Mouse (Mus musculus) brain, embryonic 18.5 days (tissue): ENCODE results near the gene Pard3b.

Experiments used
- DNase-seq: peaks from one replicate; pipeline ENCODE4 v3.0.0-alpha.2; 2012; ENCODE audit warnings: low read depth, low spot score

Gene Pard3b

DNA sequence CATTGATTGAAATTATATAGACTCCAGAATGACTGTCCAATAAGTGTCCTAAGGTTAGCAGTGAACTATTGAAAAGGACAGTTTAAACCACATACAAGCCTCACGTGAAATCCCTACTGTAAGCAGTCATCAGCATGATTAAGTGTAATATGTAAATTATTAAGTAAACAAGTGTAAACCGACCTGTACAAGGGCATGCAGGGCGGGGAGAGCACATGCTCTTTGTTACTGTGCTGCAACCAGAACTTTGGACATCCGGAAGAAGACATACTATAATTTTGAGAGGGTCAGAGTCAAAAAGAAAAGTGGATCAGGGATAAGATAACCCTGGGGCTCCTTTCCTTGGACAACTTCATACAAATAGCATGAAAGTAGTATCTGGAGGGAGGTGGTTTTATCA lies 749.4 kb downstream of the Pard3b start:
- no peak for DNase-seq

GRCm38 (mm10) chr1:62392863-62393262 lies 754.2 kb downstream of the Pard3b start:
- no peak for DNase-seq

- no peak for DNase-seq
These were observed 755.9 kb downstream of the Pard3b start for GRCm38 (mm10) chr1:62394555-62394954.

GRCm38 (mm10) chr1:62398261-62398660 lies 759.6 kb downstream of the Pard3b start:
- DNase-seq = no peak

DNA sequence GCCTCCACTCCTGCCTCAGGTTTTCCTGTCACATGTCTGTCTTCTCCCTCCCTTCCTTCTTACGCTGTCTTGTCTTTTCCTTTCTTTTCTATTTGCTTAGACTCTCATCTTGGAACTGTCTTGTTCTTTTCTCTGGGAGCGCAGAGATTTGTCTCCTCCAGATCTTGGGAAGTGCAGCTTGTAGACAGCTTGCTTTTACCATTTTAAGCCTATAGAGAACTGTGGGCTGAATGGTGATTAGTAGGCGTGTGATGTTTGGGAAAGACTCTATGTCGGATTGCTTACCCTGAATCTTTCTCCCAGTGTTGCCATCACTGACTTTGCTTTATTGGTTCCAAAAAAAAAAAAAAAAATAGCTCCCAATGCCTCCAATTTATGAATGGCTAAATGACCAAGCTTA lies 760.1 kb downstream of the Pard3b start:
- DNase-seq = no peak

DNA sequence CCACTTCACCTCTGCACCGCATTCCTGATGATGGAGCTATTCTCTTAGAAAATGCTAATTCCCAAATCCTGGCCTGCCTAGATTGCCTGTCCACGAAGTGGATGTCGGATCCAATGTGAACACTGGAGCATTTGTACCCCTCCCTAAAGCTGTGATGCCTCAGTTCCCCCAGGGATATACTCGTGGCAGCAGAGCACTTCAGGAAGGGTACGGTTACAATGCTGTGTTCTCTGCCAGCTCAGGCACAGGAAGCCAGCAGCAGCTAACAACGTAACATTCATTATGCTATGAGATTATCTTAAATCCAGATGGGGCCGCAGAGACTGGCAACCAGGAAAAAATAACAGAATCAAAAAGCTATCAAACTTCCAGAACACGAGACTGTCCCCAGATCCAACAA lies 766.4 kb downstream of the Pard3b start:
- DNase-seq = no peak

DNA sequence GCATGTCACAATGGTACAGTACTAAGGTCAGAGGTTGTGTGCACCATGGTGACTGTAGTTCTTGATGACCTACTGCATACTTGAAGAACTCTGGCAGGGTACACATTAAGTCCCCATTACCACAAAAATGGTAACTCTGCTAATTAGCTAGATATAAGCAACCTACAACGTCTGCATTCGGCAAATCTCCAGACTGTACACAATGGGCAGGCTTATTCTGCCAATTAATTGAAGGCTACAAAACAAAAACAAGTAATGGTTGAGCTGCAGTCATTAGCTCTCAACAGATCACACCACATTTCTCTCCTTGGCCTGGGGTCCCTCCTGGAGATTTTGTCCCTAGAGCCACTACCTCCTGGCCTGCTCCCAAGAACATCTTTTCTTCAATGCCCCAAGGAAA lies 772.7 kb downstream of the Pard3b start:
- no peak for DNase-seq

DNA sequence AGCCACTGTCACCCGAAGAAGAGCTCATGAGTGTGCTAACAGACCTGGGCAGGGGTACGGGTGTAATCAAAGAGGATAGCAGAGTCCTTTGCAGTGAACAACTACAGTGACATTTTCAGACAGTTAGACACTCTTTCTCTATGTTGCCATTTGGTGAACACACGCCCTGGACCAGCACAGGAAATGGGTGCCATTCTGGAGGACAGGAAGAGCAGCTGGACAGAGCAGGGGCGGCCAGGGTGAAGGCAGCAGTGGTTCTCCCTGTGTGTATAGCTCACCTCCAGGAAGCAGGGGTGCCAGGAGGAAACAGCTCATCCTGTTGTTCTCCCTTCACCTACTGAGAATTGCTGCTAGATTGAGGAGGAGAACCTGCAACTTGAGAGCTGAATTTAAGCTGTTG lies 773.4 kb downstream of the Pard3b start:
- DNase-seq = no peak

DNA sequence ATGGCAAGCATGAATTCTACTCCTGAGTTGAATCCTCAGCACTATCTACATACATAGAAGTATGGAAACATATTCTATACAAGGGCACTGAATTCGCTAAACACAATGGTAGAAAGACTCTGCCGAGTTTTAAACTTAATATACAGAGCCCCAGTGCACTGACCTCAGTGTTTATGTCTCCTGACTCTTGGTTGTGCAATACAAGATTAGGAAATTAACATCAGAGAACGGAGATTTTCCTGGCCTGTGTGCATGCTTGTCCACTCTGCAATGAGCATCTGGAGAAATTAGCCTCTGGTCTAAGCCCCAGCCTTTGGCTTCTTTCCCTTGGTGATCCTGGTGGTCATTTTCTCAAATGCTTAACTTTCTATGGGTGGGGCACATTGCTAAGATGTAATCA lies 774.4 kb downstream of the Pard3b start:
- DNase-seq = no peak

DNA sequence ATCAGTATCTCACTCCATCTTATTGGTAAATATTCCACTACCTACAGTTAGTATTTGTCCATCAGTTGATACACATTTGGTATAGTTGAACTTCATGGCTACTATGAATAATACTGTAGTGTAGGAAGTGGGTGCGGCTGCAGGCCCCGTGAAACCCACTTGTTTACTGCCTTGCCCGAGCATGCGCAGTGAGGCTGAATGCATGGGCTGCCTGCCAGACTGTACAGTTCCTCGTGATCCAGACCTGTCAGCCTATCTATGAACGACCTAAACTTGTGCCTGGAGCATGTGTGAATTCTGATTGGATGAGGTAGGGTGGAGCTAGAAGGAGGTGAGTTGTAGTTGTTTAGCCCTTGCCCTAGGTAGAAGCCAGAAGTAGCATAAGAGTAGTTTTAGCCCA lies 775.9 kb downstream of the Pard3b start:
- no peak for DNase-seq

DNA sequence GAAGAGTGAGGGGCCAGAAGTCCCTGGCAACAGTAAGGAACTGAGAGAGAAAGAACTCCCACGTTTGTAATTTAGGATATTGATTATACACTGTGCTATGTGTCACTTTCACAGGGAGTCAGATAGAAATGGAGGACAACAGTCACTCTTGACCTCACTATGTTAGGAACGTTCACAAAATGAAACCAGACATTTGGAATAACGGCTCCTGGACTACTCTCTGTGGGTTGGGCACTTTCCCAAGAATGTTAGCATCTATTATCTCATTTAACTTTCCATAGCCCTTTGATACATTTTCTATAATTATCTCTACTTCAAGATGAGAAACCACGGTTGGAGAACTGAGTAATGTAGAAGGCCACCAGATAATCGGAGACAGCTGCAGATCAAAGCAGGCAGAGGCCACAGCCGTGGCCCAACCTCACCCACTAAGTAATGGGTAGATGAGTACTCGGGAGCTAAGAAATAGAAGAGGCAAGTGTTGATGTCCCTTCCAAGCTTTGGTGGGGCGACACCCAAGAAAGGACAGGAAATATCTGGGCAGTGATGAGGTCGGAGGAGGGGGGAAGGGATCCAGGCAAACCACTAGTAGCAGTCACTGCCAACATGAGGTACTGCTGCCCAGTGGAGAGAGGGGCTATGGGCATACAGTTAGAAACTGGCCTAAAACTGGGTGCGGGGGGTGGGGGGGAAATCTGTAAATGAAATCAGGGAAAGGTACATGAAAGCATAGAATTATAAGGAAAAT lies 778.2 kb downstream of the Pard3b start:
- no peak for DNase-seq

DNA sequence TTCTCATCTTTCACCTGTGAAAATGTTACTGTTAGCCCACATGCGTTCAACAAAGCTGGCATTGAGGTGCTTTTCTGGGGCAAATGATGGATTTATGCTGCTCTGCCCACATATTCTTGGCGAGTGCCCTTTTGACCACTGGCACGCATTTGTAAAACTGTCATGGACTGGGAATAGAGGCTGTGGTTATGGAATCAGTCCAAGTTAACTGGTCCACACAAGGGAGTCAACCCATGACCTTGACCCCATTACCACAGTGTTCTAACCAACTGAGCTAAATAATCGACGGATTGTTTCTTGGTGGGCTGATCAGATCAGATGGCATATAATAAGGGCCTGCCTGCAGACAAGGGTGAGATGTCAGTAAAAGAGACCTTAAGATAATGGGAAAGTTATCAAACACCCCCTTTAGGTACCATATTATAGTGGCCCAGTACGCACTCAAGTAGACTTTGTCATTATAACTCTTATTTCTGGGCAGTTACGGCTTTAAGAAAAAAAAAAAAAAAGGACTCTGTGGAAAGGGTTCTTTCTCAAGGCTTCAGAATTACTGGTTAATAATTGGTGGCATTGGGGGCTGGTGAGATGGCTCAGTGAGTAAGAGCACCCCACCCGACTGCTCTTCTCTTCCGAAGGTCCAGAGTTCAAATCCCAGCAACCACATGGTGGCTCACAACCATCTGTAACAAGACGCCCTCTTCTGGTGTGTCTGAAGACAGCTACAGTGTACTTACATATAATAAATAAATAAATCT lies 784.4 kb downstream of the Pard3b start:
- DNase-seq = no peak

DNA sequence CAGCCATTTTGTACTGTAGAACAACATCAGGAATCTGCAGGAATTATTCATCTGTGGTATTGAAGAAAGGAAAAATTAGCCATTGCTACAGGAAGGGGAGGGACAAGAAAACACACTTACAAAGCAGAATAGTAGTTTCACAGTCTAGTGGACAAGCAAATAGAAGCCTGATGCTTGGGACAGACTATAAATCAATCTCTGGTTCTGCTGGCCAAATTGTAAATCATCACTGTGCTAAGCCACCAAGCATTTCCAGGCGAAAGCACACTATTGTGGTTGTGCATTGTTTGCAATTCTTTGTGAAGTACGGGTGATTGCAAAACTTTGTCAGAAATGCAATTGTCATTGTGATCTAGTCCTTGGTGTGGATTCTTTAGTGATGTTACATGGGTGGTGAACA lies 786.7 kb downstream of the Pard3b start:
- no peak for DNase-seq

- DNase-seq = no peak
These were observed 790.1 kb downstream of the Pard3b start for GRCm38 (mm10) chr1:62428736-62429135.

DNA sequence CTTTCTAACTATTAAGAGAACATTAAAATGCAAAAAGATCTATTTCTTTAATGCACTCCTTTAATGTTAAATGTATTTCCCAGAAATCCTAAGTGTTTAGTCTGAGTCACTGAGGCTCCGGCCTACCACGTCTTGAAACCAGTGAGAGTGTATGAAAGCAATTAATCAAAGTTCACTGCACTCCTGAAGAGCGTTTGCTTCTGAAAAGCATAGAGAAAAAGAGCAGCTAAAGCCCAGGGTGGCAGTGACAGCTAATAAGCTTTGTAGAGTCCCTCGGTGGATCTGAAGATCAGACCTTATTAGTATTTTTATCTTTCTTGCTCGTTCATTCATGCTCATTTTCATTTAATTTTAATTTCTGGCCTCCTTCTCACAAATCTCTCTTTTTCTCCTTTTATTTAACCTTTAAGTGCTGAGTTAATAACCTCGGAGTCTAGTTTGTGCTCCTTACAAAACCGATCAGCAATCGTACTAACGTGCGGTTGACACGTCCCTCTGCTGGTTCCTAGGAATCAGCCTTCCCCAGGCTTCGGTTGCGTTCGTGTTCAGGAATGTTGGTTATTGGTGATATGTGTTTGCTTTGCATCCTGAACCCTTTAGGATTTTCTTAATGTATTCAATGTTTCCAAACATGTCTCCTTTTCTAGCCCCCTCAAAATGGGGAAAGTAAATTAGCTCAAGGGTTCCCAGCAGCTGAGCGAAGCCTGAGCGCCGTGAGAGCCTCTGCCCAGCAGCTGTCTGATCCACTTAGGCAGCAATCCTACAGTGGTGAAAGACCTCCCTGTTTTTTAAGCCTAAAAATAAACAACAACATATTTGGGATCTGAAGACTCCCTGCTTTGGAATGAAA lies 790.9 kb downstream of the Pard3b start:
- no peak for DNase-seq

- no peak for DNase-seq
These were observed 792.4 kb downstream of the Pard3b start for GRCm38 (mm10) chr1:62431054-62431453.

DNA sequence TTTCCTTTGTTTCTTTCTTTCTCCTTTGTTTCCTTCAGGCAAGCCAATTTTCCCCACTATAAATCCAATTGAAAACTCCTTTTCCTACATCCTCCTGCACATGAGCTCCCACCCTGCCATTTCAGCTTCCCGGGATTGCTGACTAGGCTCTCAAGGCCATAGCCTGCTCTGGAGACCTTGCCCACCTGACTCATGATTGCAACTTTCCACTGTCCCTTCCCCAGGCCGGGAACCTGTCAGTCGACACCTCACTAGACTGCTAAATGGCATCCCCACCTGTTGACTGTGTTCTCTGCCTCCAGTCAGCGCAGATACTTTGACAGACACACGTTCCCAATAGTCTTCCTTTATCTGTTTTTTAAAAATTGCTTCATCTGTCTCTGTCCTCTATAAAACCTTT lies 795.3 kb downstream of the Pard3b start:
- no peak for DNase-seq

DNA sequence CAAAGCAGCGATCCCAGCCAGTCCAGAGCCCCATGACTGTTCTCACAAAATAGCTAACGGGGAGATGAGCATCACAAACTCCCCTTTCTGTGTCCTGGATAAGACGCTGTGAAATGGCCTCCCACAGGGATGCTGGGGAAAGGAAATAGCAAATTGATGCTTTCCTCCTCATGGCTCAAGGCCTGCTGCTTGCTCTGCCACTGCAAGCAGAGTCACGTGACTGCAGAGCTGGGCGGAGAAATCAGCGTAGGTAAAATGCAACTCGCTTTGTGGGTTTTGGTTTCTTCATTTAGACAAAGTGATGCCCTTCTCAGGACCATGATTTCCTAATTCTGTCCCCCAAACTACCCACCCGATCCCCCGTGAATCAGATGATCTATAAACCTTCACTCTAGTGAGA lies 797.2 kb downstream of the Pard3b start:
- DNase-seq = no peak

GRCm38 (mm10) chr1:62436304-62436703 lies 797.7 kb downstream of the Pard3b start:
- no peak for DNase-seq

- DNase-seq = no peak
These were observed 798.9 kb downstream of the Pard3b start for GRCm38 (mm10) chr1:62437493-62437892.

GRCm38 (mm10) chr1:62444406-62444805 lies 805.8 kb downstream of the Pard3b start:
- no peak for DNase-seq

DNA sequence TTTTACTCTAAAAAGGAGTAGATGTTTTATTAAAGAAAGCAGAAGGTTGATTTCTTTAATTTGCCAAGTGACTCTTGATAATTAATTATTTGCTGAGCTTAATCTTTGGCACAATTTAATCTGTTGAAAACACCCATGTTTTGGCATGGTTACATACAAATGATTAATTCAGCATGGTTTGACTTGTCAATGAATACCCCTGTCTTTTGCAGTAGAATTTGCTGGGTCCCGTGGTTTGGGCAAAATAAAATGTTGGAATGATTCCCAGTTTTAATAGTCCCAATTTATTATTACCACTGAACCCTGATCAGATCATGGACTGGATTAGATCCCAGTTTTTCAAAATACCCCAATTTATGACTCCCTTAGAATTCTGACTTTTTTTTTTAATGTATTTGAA lies 808.2 kb downstream of the Pard3b start:
- no peak for DNase-seq
